Mouse (Mus musculus): ENCODE results near the gene Dus1l.
"Not testable (repeated sequence)": the region's sequence is repeated elsewhere in the genome, so short reads cannot be mapped to it uniquely, and the experiment has no call there.

Gene Dus1l

GRCm38 (mm10) chr11:120777123-120777522, 19.1 kb downstream of the Dus1l start:
- no peak for DNase-seq (ENCODE audit: low spot score in 2 of 2)

DNA sequence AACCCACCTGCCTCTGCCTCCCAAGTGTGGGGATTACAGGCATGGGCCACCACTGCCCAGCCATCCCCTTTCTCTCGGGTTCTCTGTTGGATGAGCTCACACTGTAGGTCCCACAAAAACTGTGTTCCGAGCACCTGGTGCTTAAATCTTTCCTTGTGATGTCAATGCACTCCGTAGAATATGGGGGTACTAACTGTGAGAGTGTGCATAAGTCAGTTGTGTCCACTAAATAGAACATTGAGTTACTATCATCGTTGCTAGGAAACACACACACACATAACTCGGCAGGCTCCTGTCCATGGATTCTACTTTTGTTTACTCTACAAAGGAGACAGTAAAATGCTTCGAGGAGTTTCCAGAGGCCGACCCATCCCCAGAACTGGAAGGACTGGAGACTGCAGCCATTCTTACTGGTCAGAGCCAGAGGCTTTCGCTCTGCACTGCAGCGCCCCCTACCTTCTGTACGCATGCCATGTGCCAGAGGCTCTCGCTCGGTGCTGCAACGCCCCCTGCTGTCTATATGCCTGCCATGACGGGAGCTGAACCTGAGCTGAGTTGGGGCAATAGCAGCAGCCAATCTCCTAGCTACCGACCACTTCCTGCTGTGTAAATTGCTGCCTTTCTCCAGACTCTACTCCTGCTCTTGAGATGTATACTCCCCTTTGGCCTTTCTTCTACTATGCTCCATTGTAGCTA, 20.3 kb downstream of the Dus1l start:
- peak; percentile 74 to 91 for DNase-seq (ENCODE audit: low spot score in 2 of 2)

DNA sequence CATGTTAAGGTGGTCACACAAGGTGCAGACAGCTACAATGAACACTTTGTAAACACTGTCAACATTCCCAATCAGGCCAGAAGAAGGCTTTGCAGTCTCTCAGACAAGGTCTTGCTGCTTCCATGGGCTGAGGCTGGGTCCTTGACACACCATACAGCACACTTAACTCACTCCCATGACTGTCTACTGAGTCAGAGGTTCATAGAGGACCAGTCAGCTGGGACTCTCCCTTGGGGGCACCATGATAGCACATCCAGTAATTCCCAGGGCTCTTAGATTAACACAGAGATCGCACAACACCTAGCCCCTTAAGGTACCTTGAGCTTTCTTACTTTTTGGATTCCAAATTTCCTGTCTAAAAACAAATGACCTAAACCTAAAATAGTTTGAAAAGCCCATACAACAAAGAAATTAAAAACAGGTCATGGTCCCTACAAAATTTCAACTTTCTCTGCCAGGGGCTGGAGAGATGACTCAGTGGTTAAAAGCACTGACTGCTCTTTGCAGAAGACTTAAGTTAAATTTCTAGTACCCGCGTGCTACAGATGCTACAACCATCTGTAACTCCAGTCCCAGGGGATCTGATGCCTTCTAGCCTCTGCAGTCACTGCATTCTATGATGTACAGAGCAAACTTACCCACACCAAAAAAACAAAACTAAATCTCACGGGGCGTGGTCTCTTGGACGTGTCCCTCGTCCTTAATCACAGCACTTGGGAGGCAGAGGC, 22.6 kb downstream of the Dus1l start:
- DNase-seq (ENCODE audit: low spot score in 2 of 2): no peak

DNA sequence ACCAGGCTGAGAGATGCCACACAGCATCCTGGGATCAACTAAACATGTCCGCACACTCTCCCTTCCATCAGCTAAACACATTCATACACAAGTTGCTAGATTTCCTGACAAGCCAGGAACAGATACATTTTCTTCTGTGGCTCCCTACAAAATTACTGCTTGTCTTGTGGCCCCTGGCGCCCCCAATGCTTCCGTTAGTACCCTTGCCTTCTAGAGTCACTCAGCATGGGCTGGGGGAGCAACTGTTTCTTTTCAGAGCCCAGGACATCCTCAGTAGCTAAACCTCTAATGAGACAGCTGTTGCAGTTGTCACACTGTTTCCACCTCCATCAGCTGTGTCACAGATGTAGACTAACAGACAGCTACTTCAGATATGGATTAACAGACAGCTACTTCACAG, 23.5 kb downstream of the Dus1l start:
- no peak for DNase-seq (ENCODE audit: low spot score in 2 of 2)

- DNase-seq (ENCODE audit: low spot score in 2 of 2): no peak
Measured at GRCm38 (mm10) chr11:120768206-120768605, 28.0 kb downstream of the Dus1l start.

GRCm38 (mm10) chr11:120767023-120767422, 29.2 kb downstream of the Dus1l start:
- not testable (repeated sequence) for DNase-seq (ENCODE audit: low spot score in 2 of 2)

GRCm38 (mm10) chr11:120763121-120763999, 32.8 kb downstream of the Dus1l start:
- DNase-seq (ENCODE audit: low spot score in 2 of 2): not testable (repeated sequence)

- DNase-seq (ENCODE audit: low spot score in 2 of 2): not testable (repeated sequence)
Measured at GRCm38 (mm10) chr11:120762672-120763041, 33.5 kb downstream of the Dus1l start, which contains the start of gene Hmga1b. TSS of gene Hmga1b (plus strand) at chr11:120762794.

DNA sequence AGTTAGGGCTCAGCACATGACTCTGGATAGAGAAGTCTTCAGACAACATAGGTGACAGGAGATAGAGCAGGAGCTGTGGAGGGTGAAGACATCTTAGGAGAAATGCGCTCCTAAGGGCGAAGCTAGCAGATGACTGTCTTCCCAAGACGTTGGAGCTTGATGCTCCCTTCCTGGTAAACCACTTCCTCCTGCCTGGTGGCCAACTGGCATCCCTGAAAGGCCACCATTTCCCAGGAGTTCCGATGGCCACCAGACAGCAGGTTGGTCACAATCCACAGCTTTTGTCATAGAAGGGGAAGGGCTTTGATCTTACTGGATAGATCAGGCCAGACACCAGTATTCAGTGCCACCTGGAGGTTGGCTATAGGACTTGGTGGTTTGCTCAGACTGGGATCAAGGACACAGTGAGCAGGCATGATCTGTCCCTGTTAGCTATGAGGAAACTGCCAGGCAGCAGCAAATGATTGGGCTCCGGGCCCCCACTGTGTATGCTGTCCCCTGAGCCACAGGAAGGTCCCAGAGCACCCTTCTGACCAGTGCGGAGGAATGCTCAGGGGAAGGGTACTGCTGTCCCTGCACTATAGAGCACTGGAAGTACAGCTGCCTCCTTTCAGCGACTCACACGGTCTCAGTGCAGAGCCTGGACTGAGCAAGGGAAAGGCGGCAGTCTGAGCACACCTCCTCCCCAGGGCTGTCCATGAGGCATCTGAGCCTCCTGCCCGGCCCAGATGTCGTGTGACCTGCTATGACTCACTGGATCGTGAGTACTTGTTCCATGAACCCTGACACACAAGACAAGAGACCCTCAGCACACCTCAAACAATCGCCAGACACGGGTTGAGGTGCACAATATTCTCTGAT, 34.2 kb downstream of the Dus1l start:
- DNase-seq (ENCODE audit: low spot score in 2 of 2): no peak

DNA sequence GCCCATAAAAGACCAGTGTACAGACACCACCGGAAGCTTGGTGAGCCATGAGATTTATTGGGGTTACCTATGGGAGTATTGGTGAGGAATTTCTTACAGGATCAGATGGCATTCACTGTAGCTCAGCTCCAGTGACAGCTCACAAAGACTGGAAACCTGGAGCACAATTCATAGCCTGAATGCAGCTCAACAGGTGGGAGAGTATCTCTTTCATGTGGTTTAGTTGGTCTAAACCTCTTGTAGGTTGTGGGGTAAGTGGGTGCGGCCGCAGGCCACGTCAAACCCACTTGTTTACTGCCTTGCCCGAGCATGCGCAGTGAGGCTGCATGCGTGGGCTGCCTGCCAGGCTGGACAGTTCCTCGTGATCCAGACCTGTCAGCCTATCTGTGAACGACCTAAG, 36.0 kb downstream of the Dus1l start:
- DNase-seq (ENCODE audit: low spot score in 2 of 2): no peak

DNA sequence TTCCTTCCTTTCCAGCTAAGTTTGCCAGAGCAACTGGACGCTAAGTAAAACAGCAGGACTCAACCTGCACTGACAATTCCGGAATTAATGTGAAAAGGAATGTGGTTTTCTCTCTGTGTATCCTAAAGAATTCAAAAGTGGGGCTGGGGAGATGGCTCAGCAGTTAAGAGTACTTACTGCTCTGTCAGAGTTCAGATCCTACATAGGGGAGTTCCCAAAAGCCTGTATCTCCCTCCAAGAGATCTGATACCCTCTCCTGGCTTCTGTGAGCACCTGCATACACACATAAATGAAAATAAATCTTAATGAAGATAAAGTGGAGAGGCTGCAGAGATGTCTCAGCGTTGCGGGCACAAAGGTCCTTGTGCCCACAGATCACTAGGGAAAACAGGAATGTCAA, 44.6 kb downstream of the Dus1l start:
- no peak for DNase-seq (ENCODE audit: low spot score in 2 of 2)

- DNase-seq (ENCODE audit: low spot score in 2 of 2): peak in 1 of 2 experiments; percentile 39
Measured at GRCm38 (mm10) chr11:120749430-120749829, 46.8 kb downstream of the Dus1l start.

DNA sequence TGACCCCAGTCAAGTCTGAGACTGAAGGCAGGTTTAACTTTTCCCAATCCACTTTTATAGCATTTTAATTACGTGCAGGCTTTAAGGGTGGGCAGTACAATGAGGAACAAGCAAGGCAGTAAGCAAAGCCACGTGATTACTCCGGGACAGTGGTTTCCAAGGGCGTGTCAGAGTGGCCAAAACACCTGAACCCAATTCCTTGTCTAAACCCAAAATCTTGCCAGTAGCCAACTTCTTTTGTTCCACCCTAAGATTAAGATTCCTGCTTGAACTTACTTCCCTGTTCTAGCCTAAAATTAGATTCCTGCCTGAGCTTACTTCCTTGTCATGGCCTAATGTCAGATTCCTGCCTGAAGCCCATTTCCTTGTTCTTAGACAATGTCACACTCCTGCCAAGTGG, 48.2 kb downstream of the Dus1l start:
- DNase-seq (ENCODE audit: low spot score in 2 of 2): peak; percentile 28 to 68

GRCm38 (mm10) chr11:120744121-120744701, 52.0 kb downstream of the Dus1l start:
- DNase-seq (ENCODE audit: low spot score in 2 of 2): no peak

- no peak for DNase-seq (ENCODE audit: low spot score in 2 of 2)
Measured at GRCm38 (mm10) chr11:120740981-120741380, 55.2 kb downstream of the Dus1l start.

Measured in heart, adult 9 months (tissue).